Mouse (Mus musculus) lung, adult 2 months (tissue): ENCODE data around the gene L3mbtl1.

Experiments used
- CTCF ChIP-seq: fragments of 200-500 bp; IDR thresholded peaks from 2 replicates; pipeline ENCODE4 v1.5.1; 2011; ENCODE audit warnings: mild to moderate bottlenecking, low read length, control low read depth; ENCODE audit not compliant: insufficient read depth
- POLR2A ChIP-seq: fragments of 200-500 bp; IDR thresholded peaks from 2 replicates; pipeline ENCODE4 v1.6.1; 2011; ENCODE audit warnings: low read depth, mild to moderate bottlenecking, control low read depth, low read length, borderline replicate concordance; ENCODE audit errors: extremely low read depth

GRCm38 (mm10) chr2:162943931-162944330, 659 bp downstream of the L3mbtl1 start:
- no peak for TF ChIP-seq POLR2A
- no peak for TF ChIP-seq CTCF
